Mouse (Mus musculus) layer of hippocampus, adult 11-12 months (tissue): ENCODE results near the gene Tomm5.
"Not testable (repeated sequence)": the region's sequence is repeated elsewhere in the genome, so short reads cannot be mapped to it uniquely, and the experiment has no call there.

Experiments used
- DNase-seq: peaks from one replicate; pipeline ENCODE4 v3.0.0; 2022; ENCODE audit warnings: low spot score

Gene Tomm5

GRCm38 (mm10) chr4:45066036-45066730, 41.7 kb downstream of the Tomm5 start:
- DNase-seq, result no peak

- no peak for DNase-seq
Measured at GRCm38 (mm10) chr4:45064577-45064976, 43.3 kb downstream of the Tomm5 start.

DNA sequence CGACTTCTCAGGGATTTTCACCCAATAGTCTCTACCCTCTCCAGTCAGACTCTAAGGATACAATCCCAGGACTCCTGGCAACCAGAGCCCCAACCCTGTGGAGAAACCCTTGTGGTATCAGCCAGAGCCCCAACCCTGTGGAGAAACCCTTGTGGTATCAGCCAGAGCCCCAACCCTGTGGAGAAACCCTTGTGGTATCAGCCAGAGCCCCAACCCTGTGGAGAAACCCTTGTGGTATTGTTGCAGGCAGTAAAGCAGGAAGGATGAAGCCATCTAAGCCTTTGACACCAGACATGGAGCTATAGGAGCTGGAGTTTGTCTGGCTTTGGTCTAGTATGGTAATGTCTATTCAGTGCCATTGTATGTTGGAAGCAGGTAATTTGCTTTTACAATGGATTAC, 44.1 kb downstream of the Tomm5 start:
- not testable (repeated sequence) for DNase-seq

GRCm38 (mm10) chr4:45055451-45055850, 52.5 kb downstream of the Tomm5 start:
- no peak for DNase-seq
